Mouse (Mus musculus): ENCODE results near the gene Enpp7.

The Enpp7 gene

GRCm38 (mm10) chr11:119035686-119036165 is 47.7 kb downstream of the Enpp7 start:
- no peak for DNase-seq (ENCODE audit: low read depth, low spot score)

GRCm38 (mm10) chr11:119036447-119036846 is 48.5 kb downstream of the Enpp7 start:
- DNase-seq (ENCODE audit: low read depth, low spot score), result no peak

GRCm38 (mm10) chr11:119036934-119037779 is 49.2 kb downstream of the Enpp7 start:
- no peak for DNase-seq (ENCODE audit: low read depth, low spot score)

GRCm38 (mm10) chr11:119037780-119038401 is 49.9 kb downstream of the Enpp7 start:
- no peak for DNase-seq (ENCODE audit: low read depth, low spot score)

GRCm38 (mm10) chr11:119038744-119039484 is 50.9 kb downstream of the Enpp7 start:
- no peak for DNase-seq (ENCODE audit: low read depth, low spot score)

GRCm38 (mm10) chr11:119039732-119040512 is 51.9 kb downstream of the Enpp7 start:
- no peak for DNase-seq (ENCODE audit: low read depth, low spot score)

GRCm38 (mm10) chr11:119040600-119041324 is 52.8 kb downstream of the Enpp7 start, which contains the start of gene Cbx8:
Cbx8 (minus strand) TSS chr11:119040969.
- peak; percentile 100 for DNase-seq (ENCODE audit: low read depth, low spot score)

- DNase-seq (ENCODE audit: low read depth, low spot score), result peak; percentile 68
These were observed 53.3 kb downstream of the Enpp7 start for GRCm38 (mm10) chr11:119041325-119041716.

- DNase-seq (ENCODE audit: low read depth, low spot score), result no peak
These were observed 53.9 kb downstream of the Enpp7 start for GRCm38 (mm10) chr11:119041750-119042465.
